Mouse (Mus musculus) heart, embryonic 13.5 days (tissue): Measurements from ENCODE around the gene Ifi208. TPM values are rescaled to one million over a fixed set of nuclear protein-coding genes. Genes with fewer than 3 reads are reported as not detected.

ENCODE experiments used
- ATAC-seq: fragments of 200-750 bp; cut with Nextera tagmentation; 2 replicates; pipeline ENCODE4 v1.8.0; 2017; ENCODE audit warnings: moderate TSS enrichment; ENCODE audit not compliant: insufficient number of reproducible peaks, low FRiP score, low TSS enrichment; ENCODE audit errors: extremely low read depth
- H3K27ac ChIP-seq: fragments of 300-500 bp; sonication (generic); replicated peaks from 2 replicates; pipeline ENCODE4 v1.5.1; 2015; ENCODE audit warnings: moderate library complexity, mild to moderate bottlenecking, inconsistent platforms
- H3K27me3 ChIP-seq: fragments of 300-500 bp; sonication (generic); replicated peaks from 2 replicates; pipeline ENCODE4 v1.6.1; 2015; ENCODE audit warnings: mild to moderate bottlenecking, inconsistent platforms
- H3K36me3 ChIP-seq: fragments of 300-500 bp; sonication (generic); 2 replicates; pipeline ENCODE4 v1.6.1; 2015; ENCODE audit warnings: mild to moderate bottlenecking, inconsistent platforms
- H3K4me1 ChIP-seq: fragments of 300-500 bp; sonication (generic); 2 replicates; pipeline ENCODE4 v1.6.1; 2015; ENCODE audit warnings: inconsistent platforms
- H3K4me2 ChIP-seq: fragments of 300-500 bp; sonication (generic); 2 replicates; pipeline ENCODE4 v1.6.1; 2015; ENCODE audit warnings: inconsistent platforms, mild to moderate bottlenecking, moderate library complexity
- H3K4me3 ChIP-seq: fragments of 300-500 bp; sonication (generic); 2 replicates; pipeline ENCODE4 v1.5.1; 2015; ENCODE audit warnings: moderate library complexity, mild to moderate bottlenecking, inconsistent platforms
- H3K9ac ChIP-seq: fragments of 300-500 bp; sonication (generic); 2 replicates; pipeline ENCODE4 v1.6.1; 2015; ENCODE audit warnings: inconsistent platforms, mild to moderate bottlenecking, moderate library complexity
- H3K9me3 ChIP-seq: fragments of 300-500 bp; sonication (generic); 2 replicates; pipeline ENCODE4 v1.6.1; 2016; ENCODE audit warnings: inconsistent platforms
- WGBS: fragments of 180-500 bp; shearing (Covaris S2); methylation state at CpG from one replicate; pipeline ENCODE4 v1.1.7; 2015; ENCODE audit warnings: mixed read lengths; 5-methylcytosine and 5-hydroxymethylcytosine counted together
- microRNA-seq: library from miRNA; unstranded; fragments of <30 nt; microRNA quantifications from one replicate; pipeline ENCODE4, GENCODE M21; 2016
- polyA plus RNA-seq: library from polyadenylated mRNA; unstranded; fragments of >200 nt; fragmentation: Nextera tagmentation; extraction: Ambion mirVana; gene quantifications from 2 replicates; pipeline ENCODE4 v1.2.1, GENCODE M21; 2015

The Ifi208 gene
- polyA plus RNA-seq, 1 experiment from 2014 or later: not detected

GRCm38 (mm10) chr1:173740537-173740936 lies 67.1 kb downstream of the Ifi208 start:
- H3K27ac ChIP-seq: no peak overlapping the region
- no peaks in the 10 kb centered on the region for H3K4me1 ChIP-seq
- H3K4me2 ChIP-seq: no peak overlapping the region
- H3K36me3 ChIP-seq: no peaks in the 10 kb centered on the region
- no peak for ATAC-seq
- H3K9ac ChIP-seq: no peak overlapping the region
- H3K9me3 ChIP-seq: no peaks in the 10 kb centered on the region
- H3K4me3 ChIP-seq: no peak overlapping the region
- H3K27me3 ChIP-seq: no peaks in the 10 kb centered on the region

- H3K9me3 ChIP-seq: no peaks in the 10 kb centered on the region
- no peaks in the 10 kb centered on the region for H3K4me1 ChIP-seq
- H3K4me2 ChIP-seq: no peak within 1 kb of the TSS
- no peak within 1 kb of the TSS for H3K9ac ChIP-seq
- no peaks in the 10 kb centered on the region for H3K36me3 ChIP-seq
- no peaks in the 10 kb centered on the region for H3K27me3 ChIP-seq
- 58% methylated on average over 4 of the region's 4 CpGs for WGBS
- H3K4me3 ChIP-seq: no peak within 1 kb of the TSS
- no peak for ATAC-seq
- no peak within 1 kb of the TSS for H3K27ac ChIP-seq
These were observed 68.2 kb downstream of the Ifi208 start, which contains the start of gene Ifi207 for GRCm38 (mm10) chr1:173741656-173742055. TSS of gene Ifi207 (minus strand) at chr1:173741747.

GRCm38 (mm10) chr1:173742262-173742661 lies 68.8 kb downstream of the Ifi208 start:
- no peak for ATAC-seq
- H3K27ac ChIP-seq: no peak overlapping the region
- no peak overlapping the region for H3K9ac ChIP-seq
- no peaks in the 10 kb centered on the region for H3K36me3 ChIP-seq
- no peaks in the 10 kb centered on the region for H3K9me3 ChIP-seq
- no peaks in the 10 kb centered on the region for H3K27me3 ChIP-seq
- H3K4me2 ChIP-seq: no peak overlapping the region
- no peak overlapping the region for H3K4me3 ChIP-seq
- H3K4me1 ChIP-seq: no peaks in the 10 kb centered on the region
- whole genome bisulfite sequencing: 56% methylated on average over 1 of the region's 1 CpGs

Small RNAs within 50 kb of the gene (microRNA-seq; reads per million reads assigned to microRNA genes)
- gene Gm44339: not detected

Other genes with a start within 250 kb of the Ifi208 start
- 0.09 and 0.18 TPM in 2 replicates for gene Ifi206, start 182.6 kb upstream of the Ifi208 start, polyA plus RNA-seq
- not detected in 2 replicates for gene Ifi214, start 137.7 kb upstream of the Ifi208 start, polyA plus RNA-seq
- 0.10 and 0.11 TPM in 2 replicates for gene Ifi213, start 74.4 kb upstream of the Ifi208 start, polyA plus RNA-seq
- gene Ifi209, start 42.8 kb upstream of the Ifi208 start, polyA plus RNA-seq: 0.05 and 0.24 TPM in 2 replicates
- gene Ifi207, start 68.1 kb downstream of the Ifi208 start, polyA plus RNA-seq: 0.68 and 1.1 TPM in 2 replicates
- gene Ifi204, start 93.3 kb downstream of the Ifi208 start, polyA plus RNA-seq: 1.1 and 1.5 TPM in 2 replicates
- 3.6 and 3.9 TPM in 2 replicates for gene Ifi211, start 239.4 kb downstream of the Ifi208 start, polyA plus RNA-seq